Mouse (Mus musculus) intestine, embryonic 16.5 days (tissue): ENCODE data around the gene Slc43a2. TPM values are rescaled to one million over a fixed set of nuclear protein-coding genes. Genes with fewer than 3 reads are reported as not detected.

Experiments
- ATAC-seq: fragments of 200-750 bp; cut with Nextera tagmentation; 2 replicates; pipeline ENCODE4 v1.8.0; 2017; ENCODE audit warnings: moderate TSS enrichment, moderate library complexity
- H3K27ac ChIP-seq: fragments of 300-500 bp; sonication (generic); 2 replicates; pipeline ENCODE4 v1.5.1; 2014; ENCODE audit warnings: mild to moderate bottlenecking, low read length
- H3K27me3 ChIP-seq: fragments of 300-500 bp; sonication (generic); replicated peaks from 2 replicates; pipeline ENCODE4 v1.6.1; 2014; ENCODE audit warnings: low read length, control low read depth, mixed read lengths; ENCODE audit not compliant: control insufficient read depth, insufficient read depth
- H3K36me3 ChIP-seq: fragments of 300-500 bp; sonication (generic); 2 replicates; pipeline ENCODE4 v1.6.1; 2014; ENCODE audit warnings: low read length, control low read depth; ENCODE audit not compliant: control insufficient read depth, insufficient read depth
- H3K4me1 ChIP-seq: fragments of 300-500 bp; sonication (generic); 2 replicates; pipeline ENCODE4 v1.6.1; 2014; ENCODE audit warnings: low read length, control low read depth, mixed read lengths; ENCODE audit not compliant: control insufficient read depth, insufficient read depth
- H3K4me2 ChIP-seq: fragments of 300-500 bp; sonication (generic); 2 replicates; pipeline ENCODE4 v1.6.1; 2014; ENCODE audit warnings: low read depth, low read length, control low read depth
- H3K4me3 ChIP-seq: fragments of 300-500 bp; sonication (generic); 2 replicates; pipeline ENCODE4 v1.5.1; 2014; ENCODE audit warnings: mild to moderate bottlenecking, low read length
- H3K9ac ChIP-seq: fragments of 300-500 bp; sonication (generic); 2 replicates; pipeline ENCODE4 v1.6.1; 2014; ENCODE audit warnings: low read depth, low read length
- H3K9me3 ChIP-seq: fragments of 300-500 bp; sonication (generic); 2 replicates; pipeline ENCODE4 v1.6.1; 2016; ENCODE audit warnings: low read length, control low read depth; ENCODE audit not compliant: control insufficient read depth
- WGBS: fragments of 180-500 bp; shearing (Covaris S2); extraction: QIAGEN DNeasy Blood & Tissue Kit; methylation state at CpG from one replicate; pipeline ENCODE4 v1.1.7; 2014; 5-methylcytosine and 5-hydroxymethylcytosine counted together
- polyA plus RNA-seq: library from polyadenylated mRNA; unstranded; fragments of >200 nt; fragmentation: Nextera tagmentation; extraction: Ambion mirVana; gene quantifications from 2 replicates; pipeline ENCODE4 v1.2.1, GENCODE M21; 2015

Gene Slc43a2
- polyA plus RNA-seq, 1 experiment from 2014 or later, result 22.0 TPM

GRCm38 (mm10) chr11:75525531-75526125, 5.9 kb upstream of the Slc43a2 start:
- Histone ChIP-seq H3K27me3 (no peaks in the 10 kb centered on the region), H3K36me3 (no peaks in the 10 kb centered on the region), H3K9me3 (no peaks in the 10 kb centered on the region), H3K4me3 (no peak overlapping the region), H3K4me2 (no peak overlapping the region), H3K9ac (no peak overlapping the region), H3K27ac (no peak overlapping the region), H3K4me1 (no peaks in the 10 kb centered on the region)
- ATAC-seq, result no peak
- WGBS, result 85% methylated on average over 15 of the region's 15 CpGs

GRCm38 (mm10) chr11:75526943-75527342, 4.6 kb upstream of the Slc43a2 start:
- Histone ChIP-seq H3K27ac (no peak overlapping the region), H3K36me3 (no peaks in the 10 kb centered on the region), H3K4me1 (no peaks in the 10 kb centered on the region), H3K4me2 (no peak overlapping the region), H3K27me3 (no peaks in the 10 kb centered on the region), H3K4me3 (no peak overlapping the region), H3K9me3 (no peaks in the 10 kb centered on the region), H3K9ac (no peak overlapping the region)
- whole genome bisulfite sequencing, result 84% methylated on average over 6 of the region's 6 CpGs
- no peak for ATAC-seq

GRCm38 (mm10) chr11:75529771-75530170, 1.7 kb upstream of the Slc43a2 start:
- H3K4me2 ChIP-seq, result no peak overlapping the region
- 32% methylated on average over 4 of the region's 4 CpGs for WGBS
- no peak overlapping the region for H3K4me3 ChIP-seq
- H3K4me1 ChIP-seq, result peaks cover 9% of the 10 kb centered on the region
- H3K36me3 ChIP-seq, result no peaks in the 10 kb centered on the region
- no peak overlapping the region for H3K9ac ChIP-seq
- H3K27me3 ChIP-seq, result no peaks in the 10 kb centered on the region
- H3K9me3 ChIP-seq, result no peaks in the 10 kb centered on the region
- H3K27ac ChIP-seq, result no peak overlapping the region
- ATAC-seq, result no peak

- Histone ChIP-seq H3K9me3 (no peaks in the 10 kb centered on the region), H3K27ac (no peak overlapping the region), H3K4me2 (peak overlapping the region; percentile 82), H3K9ac (peak overlapping the region; percentile 83), H3K4me3 (peak overlapping the region; percentile 72), H3K36me3 (no peaks in the 10 kb centered on the region), H3K4me1 (peaks cover 12% of the 10 kb centered on the region), H3K27me3 (no peaks in the 10 kb centered on the region)
- peak; percentile 41; the same call in 1 of the 2 replicates for ATAC-seq
- 0% methylated on average over 10 of the region's 10 CpGs for WGBS
Observed at GRCm38 (mm10) chr11:75530325-75530724, 1.2 kb upstream of the Slc43a2 start.

GRCm38 (mm10) chr11:75530845-75531373, 585 bp upstream of the Slc43a2 start:
- Histone ChIP-seq H3K36me3 (no peaks in the 10 kb centered on the region), H3K4me1 (peaks cover 17% of the 10 kb centered on the region), H3K4me3 (peak overlapping the region; percentile 72), H3K27ac (peak overlapping the region; percentile 54), H3K4me2 (peak overlapping the region; percentile 82), H3K27me3 (no peaks in the 10 kb centered on the region), H3K9me3 (no peaks in the 10 kb centered on the region), H3K9ac (peak overlapping the region; percentile 83)
- ATAC-seq, result peak; percentile 17; the same call in 1 of the 2 replicates
- under 1% methylated on average over 31 of the region's 31 CpGs for WGBS

GRCm38 (mm10) chr11:75532340-75533277, 1.1 kb downstream of the Slc43a2 start:
- Histone ChIP-seq H3K4me2 (peak overlapping the region; percentile 82), H3K27ac (peak overlapping the region; percentile 35), H3K4me3 (peak overlapping the region; percentile 72), H3K9ac (peak overlapping the region; percentile 83), H3K4me1 (peaks cover 19% of the 10 kb centered on the region), H3K27me3 (no peaks in the 10 kb centered on the region), H3K36me3 (no peaks in the 10 kb centered on the region), H3K9me3 (no peaks in the 10 kb centered on the region)
- 15% methylated on average over 38 of the region's 38 CpGs for WGBS
- ATAC-seq, result peak; percentile 14; the same call in 1 of the 2 replicates

- no peaks in the 10 kb centered on the region for H3K27me3 ChIP-seq
- no peak for ATAC-seq
- WGBS, result 71% methylated on average over 6 of the region's 6 CpGs
- no peaks in the 10 kb centered on the region for H3K36me3 ChIP-seq
- peak overlapping the region; percentile 82 for H3K4me2 ChIP-seq
- peak overlapping the region; percentile 35 for H3K27ac ChIP-seq
- peaks cover 23% of the 10 kb centered on the region for H3K4me1 ChIP-seq
- peak overlapping the region; percentile 38; the same call in 1 of the 2 replicates for H3K9ac ChIP-seq
- H3K4me3 ChIP-seq, result peak overlapping the region; percentile 72
- no peaks in the 10 kb centered on the region for H3K9me3 ChIP-seq
Observed at GRCm38 (mm10) chr11:75533314-75534015, 2.0 kb downstream of the Slc43a2 start.

GRCm38 (mm10) chr11:75534286-75535033, 3.0 kb downstream of the Slc43a2 start:
- Histone ChIP-seq H3K27ac (peak overlapping the region; percentile 79), H3K36me3 (no peaks in the 10 kb centered on the region), H3K9ac (no peak overlapping the region), H3K4me1 (peaks cover 23% of the 10 kb centered on the region), H3K4me2 (peak overlapping the region; percentile 7; the same call in 1 of the 2 replicates), H3K4me3 (no peak overlapping the region), H3K27me3 (no peaks in the 10 kb centered on the region), H3K9me3 (no peaks in the 10 kb centered on the region)
- peak; percentile 31 for ATAC-seq
- 57% methylated on average over 4 of the region's 4 CpGs for WGBS
